Mouse (Mus musculus) G1E-ER4 (cell line): Measurements from ENCODE around the gene R3hdm4. TPM values are rescaled to one million over a fixed set of nuclear protein-coding genes. Genes with fewer than 3 reads are reported as not detected.

Experiments used
- GATA1 ChIP-seq: IDR thresholded peaks from one replicate; pipeline ENCODE4 v1.8.0; 2012; ENCODE audit warnings: low read length, inconsistent platforms
- polyA plus RNA-seq: library from polyadenylated mRNA; stranded (reverse); fragments of >175 nt; gene quantifications from 2 replicates; pipeline ENCODE4 v1.2.3, GENCODE M21; 2012

The R3hdm4 gene
- polyA plus RNA-seq, 1 experiment = 234 TPM

DNA sequence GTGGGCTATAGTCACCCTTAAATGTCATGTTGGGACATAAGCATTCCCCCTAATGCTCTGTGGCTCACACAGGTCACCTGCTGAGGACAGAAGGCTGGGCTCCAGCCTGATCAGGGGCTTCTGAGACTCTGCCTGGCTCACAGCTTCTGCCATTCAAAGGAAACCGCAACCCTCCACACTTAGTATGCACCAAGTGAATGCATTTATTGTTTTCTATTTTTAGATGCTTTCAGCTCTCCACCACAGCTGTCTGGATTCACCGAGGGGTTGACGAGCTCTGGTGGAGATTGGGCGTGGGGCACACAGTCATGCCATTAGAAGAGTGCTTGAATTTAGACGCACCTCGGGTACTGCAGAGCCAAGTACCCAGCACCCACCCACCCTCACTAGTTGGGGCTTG is 47.7 kb downstream of the R3hdm4 start:
- no peak for TF ChIP-seq GATA1

DNA sequence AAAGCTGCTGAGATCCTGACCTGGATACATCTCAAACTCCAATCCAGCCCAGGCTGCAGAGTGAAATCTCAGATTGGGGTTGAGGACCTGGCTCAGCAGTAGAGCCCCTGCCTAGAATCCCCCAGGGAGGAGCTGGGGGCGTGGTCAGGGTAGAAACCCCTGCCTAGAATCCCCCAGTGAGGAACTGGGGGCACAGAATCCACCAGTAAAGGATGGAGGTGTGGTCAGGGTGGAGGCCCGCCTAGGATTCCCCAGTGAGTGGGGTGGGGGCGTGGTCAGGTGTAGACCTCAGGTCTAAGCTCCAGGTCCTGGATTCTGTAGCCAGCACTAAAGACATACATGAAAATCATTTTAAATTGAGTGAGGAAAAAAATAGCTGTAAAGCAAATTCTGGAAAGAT is 48.1 kb downstream of the R3hdm4 start:
- TF ChIP-seq GATA1 = no peak

DNA sequence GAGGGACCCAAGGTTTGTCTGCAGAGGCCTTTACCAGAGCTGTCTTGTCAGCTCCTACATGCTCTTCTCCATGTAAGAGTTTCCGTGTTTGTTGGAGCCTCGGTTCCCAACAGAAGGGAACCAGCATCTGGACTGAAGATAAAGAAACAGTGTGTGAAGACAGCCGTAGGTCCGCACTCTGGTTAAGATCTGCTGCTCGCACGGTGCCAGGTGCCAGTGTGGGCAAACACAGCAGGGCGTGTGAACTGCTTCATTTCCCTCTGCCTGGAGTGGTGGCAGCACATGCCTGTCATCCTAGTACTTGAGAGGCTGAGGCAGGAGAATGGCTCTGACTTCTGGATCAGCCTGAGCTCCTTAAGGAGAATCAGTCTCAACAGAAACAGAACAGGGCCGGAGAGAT is 49.2 kb downstream of the R3hdm4 start:
- TF ChIP-seq GATA1 = no peak

DNA sequence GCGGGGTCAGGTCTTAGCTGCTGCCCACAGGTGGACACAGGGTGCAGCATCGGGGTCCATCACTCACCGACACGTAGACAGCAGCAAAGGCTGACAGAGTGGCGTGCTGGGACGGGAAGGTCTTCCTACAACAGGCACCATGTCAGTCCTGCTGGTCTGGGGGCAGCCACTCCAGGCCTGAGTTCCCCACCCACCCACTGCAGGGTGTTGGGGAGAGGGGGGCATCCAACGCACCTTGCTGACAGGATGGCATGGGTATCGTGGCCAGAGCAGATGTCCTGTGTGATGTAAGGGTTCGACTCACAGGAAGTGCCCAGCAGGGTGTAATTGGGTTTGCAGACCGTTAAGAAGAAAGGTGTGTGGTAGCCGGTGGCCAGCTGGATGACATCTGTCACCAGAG is 54.4 kb downstream of the R3hdm4 start:
- TF ChIP-seq GATA1 = no peak

DNA sequence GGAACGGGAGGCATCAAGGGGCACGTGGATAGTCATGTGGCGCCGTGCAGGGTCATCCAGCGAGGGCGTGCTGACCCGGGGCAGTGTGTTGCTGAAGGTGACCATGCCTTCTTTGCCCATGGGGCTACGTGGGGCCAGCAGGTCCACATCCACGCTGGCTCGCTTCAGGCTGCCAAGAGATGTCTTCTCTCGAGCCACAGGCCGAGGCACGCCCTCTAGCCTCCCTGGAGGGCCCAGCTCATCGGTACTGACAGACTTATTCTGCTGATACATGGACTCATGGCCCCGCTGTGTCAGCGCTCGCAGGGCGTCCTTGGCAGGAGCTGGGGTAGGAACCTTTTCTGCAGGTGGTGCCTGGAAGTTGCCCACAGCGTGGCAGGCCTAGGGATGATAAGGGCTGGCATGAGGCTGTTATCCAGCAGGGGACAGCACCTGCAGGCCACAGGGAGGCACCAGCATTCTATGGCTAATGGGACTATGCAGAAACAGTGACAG is 55.2 kb downstream of the R3hdm4 start:
- TF ChIP-seq GATA1 = no peak

DNA sequence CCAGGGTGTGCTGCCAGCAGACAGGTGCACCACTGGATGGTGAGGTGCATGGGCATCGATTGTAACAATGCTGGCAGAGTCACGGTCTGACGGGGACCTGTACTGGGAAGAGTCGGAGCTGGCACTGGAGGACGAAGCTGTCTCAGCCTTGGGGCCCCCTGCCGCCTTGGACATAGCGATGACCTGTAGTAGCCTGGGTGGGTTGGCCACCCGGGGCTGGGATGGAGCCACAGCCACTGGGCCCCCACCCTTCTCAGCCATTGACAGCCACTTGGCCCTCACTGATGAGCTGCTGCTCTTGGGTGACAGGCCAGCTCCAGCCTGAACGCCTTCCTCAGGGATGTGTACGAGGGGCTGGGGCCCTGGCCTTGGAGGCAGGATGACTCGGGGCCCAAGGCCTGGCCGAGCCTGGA is 55.8 kb downstream of the R3hdm4 start:
- no peak for TF ChIP-seq GATA1

DNA sequence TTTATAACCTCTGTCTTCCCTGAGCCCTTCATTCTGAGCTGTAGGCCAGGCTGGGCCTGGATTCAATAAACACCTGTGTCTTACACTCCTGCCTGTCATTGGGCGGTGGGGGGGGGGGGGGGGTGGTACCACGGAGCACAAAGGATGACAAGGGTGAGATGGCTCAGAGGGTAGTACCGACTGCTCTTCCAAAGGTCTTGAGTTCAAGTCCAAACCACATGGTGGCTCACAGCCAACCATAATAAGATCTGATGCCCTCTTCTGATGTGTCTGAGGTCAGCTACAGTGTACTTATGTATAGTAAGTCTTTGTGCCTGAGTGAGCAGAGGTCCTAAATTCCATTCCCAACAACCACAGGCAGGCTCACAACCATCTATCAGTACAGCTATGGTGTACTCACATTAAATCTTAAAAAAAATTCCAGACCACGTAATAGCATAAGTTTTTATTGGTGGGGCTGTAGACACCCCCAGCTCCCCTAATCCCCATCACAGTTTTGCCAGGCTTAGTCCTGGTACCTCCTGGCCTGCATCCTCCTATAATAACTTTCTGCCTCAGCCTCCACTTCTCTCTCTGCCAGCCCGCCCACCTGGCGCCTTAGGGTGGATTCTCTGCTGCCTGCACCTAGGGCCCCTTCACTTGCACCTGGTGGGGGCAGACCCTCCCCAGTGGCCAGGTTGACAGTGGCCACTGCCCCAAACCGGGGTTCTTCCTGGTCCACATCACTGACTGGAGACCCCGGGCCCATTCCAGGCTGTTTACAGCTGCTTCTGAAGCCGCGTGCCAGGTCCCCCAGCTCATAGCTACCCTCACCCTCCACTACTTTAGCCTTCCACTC is 56.4 kb downstream of the R3hdm4 start:
- TF ChIP-seq GATA1 = no peak

DNA sequence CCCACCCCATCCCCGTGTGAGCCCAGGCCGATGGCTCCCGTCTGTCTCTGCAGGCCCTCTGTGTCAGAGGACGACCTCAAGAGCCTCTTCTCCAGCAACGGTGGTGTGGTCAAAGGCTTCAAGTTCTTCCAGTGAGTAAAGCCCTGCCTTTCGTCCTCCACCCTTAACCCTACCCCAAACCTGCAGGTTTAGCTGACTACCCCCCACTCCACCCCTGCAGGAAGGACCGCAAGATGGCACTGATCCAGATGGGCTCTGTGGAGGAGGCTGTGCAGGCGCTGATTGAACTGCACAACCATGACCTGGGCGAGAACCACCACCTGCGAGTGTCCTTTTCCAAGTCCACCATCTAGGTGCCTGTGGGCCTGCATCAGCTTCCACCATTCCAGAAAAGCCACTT is 58.1 kb downstream of the R3hdm4 start:
- TF ChIP-seq GATA1 = no peak

DNA sequence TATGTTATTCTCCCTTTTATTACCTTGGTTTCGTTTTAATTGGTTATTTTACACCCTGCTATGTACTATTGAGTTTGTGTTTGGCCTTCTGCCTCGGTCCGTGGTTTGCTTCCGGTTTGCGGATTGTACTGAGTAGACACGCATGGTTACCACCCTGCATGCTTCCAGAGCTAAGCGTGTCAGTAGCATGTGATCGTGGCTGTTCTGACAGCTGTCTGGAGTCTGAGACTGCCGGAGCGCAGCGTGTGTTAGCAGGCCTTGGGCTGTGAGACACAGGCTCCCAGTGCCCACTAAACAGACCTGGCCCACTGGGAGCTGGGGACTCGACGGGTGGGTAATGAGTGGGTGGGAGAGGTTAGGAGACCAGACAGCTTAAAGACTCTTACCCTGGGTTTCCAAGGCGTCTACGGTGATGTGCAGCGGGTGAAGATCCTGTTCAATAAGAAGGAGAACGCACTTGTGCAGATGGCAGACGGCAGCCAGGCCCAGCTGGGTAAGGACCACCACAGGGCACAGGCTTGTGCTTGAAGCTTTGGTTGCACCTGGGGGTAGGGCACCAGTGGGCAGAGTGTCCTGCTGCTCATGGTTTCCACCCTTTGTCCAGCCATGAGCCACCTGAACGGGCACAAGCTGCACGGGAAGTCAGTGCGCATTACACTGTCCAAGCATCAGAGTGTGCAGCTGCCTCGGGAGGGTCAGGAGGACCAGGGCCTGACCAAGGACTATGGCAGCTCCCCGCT is 58.8 kb downstream of the R3hdm4 start:
- no peak for TF ChIP-seq GATA1

DNA sequence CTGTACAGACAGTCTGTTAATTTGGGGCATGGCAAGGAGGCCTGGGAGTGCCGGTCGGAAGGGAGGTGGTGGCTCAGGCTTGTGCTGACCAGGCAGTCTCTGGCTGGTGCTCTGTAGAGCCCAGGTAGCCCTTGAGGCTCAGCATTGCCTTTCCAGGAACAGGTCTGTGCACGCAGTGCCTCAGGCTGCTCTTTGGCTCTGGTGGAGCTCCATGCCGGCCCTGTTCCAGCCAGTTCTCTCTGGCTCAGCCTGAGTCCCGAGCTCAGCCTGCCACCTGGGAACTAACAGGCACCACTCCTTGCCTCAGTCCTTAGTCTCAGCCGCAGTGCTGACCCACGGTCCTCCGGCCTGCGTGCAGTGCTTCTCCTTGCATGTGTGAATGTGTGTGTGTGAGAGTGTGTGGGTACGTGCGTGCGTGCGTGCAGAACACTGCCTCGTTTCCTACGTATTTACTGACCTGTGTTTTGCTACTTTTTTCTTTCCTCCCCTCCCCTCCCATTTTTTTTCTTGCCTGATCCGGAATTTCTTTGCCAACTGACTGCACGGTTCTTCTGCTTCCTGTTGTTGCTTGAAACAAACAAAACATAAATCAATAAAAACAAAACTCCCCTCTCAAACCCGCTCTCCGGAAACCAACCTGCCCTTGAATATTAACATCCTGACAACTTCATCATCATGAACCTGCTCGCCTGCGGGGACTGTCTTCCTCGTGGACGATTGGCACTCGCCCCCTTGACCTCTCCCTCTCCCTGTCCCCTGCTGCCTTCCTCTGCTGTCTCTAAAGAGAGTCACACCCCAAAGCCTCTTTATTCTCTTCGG is 59.6 kb downstream of the R3hdm4 start:
- TF ChIP-seq GATA1 = no peak

DNA sequence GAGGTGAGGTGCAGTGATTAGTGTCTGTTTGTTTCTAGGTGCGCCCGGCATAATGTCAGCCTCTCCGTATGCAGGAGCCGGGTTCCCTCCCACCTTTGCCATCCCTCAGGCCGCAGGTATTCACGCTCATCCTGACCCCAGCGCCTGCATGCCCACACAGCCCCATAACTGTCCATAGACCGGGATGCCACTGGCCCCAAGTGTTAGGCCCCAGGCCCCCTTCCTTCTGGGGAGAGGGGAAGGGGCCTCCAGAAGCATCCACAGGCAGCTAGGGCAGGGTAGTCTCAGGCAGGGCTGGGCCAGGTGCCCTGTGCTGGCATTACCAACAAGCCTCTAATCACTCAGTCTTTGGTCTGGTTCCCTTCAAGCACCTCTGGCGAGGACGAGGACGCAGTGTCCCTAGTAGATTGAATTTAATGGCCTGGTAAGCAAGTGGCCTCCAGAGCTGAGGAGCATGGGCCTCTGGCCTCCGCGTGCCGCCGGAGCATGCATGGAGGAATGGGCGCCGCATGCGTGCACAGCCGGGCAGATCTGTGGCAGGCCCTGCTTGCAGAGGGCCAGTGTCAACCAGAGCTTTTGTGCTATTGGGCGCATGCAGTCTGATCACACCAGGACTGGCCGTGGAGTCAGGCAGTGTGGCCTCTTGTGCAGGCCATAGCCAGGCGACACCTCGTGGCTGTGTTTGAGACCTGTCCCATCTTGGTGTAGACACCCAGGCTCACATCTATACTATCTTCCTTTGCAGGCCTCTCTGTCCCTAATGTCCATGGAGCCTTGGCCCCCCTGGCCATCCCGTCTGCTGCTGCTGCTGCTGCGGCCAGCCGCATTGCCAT is 60.7 kb downstream of the R3hdm4 start:
- no peak for TF ChIP-seq GATA1

Other genes starting within 250 kb of the R3hdm4 start
- gene Cdc34, start 239.0 kb downstream of the R3hdm4 start, polyA plus RNA-seq = 540 and 646 TPM in 2 replicates
- gene Gzmm, start 232.2 kb downstream of the R3hdm4 start, polyA plus RNA-seq = 0.25 and 0.30 TPM in 2 replicates
- 834 and 1,207 TPM in 2 replicates for gene Bsg, start 216.7 kb downstream of the R3hdm4 start, polyA plus RNA-seq
- 0.49 and 0.78 TPM in 2 replicates for gene Hcn2, start 204.6 kb downstream of the R3hdm4 start, polyA plus RNA-seq
- gene Polrmt, start 174.6 kb downstream of the R3hdm4 start, polyA plus RNA-seq = 52.0 and 53.1 TPM in 2 replicates
- not detected in 2 replicates for gene Fgf22, start 166.1 kb downstream of the R3hdm4 start, polyA plus RNA-seq
- 373 and 414 TPM in 2 replicates for gene Rnf126, start 154.3 kb downstream of the R3hdm4 start, polyA plus RNA-seq
- 0.06 and 0.11 TPM in 2 replicates for gene Fstl3, start 143.9 kb downstream of the R3hdm4 start, polyA plus RNA-seq
- not detected in 2 replicates for gene Prss57, start 130.2 kb downstream of the R3hdm4 start, polyA plus RNA-seq
- 0.82 and 1.2 TPM in 2 replicates for gene Palm, start 127.6 kb downstream of the R3hdm4 start, polyA plus RNA-seq
- gene Misp, start 100.2 kb downstream of the R3hdm4 start, polyA plus RNA-seq = not detected in 2 replicates
- 1,266 and 1,318 TPM in 2 replicates for gene Ptbp1, start 66.8 kb downstream of the R3hdm4 start, polyA plus RNA-seq
- gene Prtn3, start 46.7 kb downstream of the R3hdm4 start, polyA plus RNA-seq = 0.38 TPM in 1 of 2 replicates, not detected in the other
- gene Plppr3, start 46.6 kb downstream of the R3hdm4 start, polyA plus RNA-seq = not detected in 2 replicates
- not detected in 2 replicates for gene Elane, start 35.0 kb downstream of the R3hdm4 start, polyA plus RNA-seq
- not detected in 2 replicates for gene Cfd, start 30.4 kb downstream of the R3hdm4 start, polyA plus RNA-seq
- gene Med16, start 12.3 kb downstream of the R3hdm4 start, polyA plus RNA-seq = 64.2 and 66.0 TPM in 2 replicates
- not detected in 2 replicates for gene Gm26602, start 10.4 kb downstream of the R3hdm4 start, polyA plus RNA-seq
- 0.53 and 0.82 TPM in 2 replicates for gene Kiss1r, start 4.2 kb downstream of the R3hdm4 start, polyA plus RNA-seq
- gene Arid3a, start 5.8 kb upstream of the R3hdm4 start, polyA plus RNA-seq = 99.9 and 103 TPM in 2 replicates
- gene Wdr18, start 38.9 kb upstream of the R3hdm4 start, polyA plus RNA-seq = 85.4 and 95.5 TPM in 2 replicates
- gene Grin3b, start 49.5 kb upstream of the R3hdm4 start, polyA plus RNA-seq = 0.05 and 0.08 TPM in 2 replicates
- gene Tmem259, start 63.1 kb upstream of the R3hdm4 start, polyA plus RNA-seq = 308 and 394 TPM in 2 replicates
- 11.4 and 12.4 TPM in 2 replicates for gene Cnn2, start 67.4 kb upstream of the R3hdm4 start, polyA plus RNA-seq
- gene Abca7, start 75.3 kb upstream of the R3hdm4 start, polyA plus RNA-seq = 23.5 and 25.3 TPM in 2 replicates
- gene Arhgap45, start 95.4 kb upstream of the R3hdm4 start, polyA plus RNA-seq = 160 and 189 TPM in 2 replicates
- 180 and 263 TPM in 2 replicates for gene Polr2e, start 118.6 kb upstream of the R3hdm4 start, polyA plus RNA-seq
- 1,603 and 2,372 TPM in 2 replicates for gene Gpx4, start 126.0 kb upstream of the R3hdm4 start, polyA plus RNA-seq
- gene Sbno2, start 184.4 kb upstream of the R3hdm4 start, polyA plus RNA-seq = 41.3 and 41.5 TPM in 2 replicates
- 140 and 143 TPM in 2 replicates for gene Stk11, start 194.6 kb upstream of the R3hdm4 start, polyA plus RNA-seq
- gene Atp5d, start 217.4 kb upstream of the R3hdm4 start, polyA plus RNA-seq = 1,550 and 1,866 TPM in 2 replicates
- 53.6 and 59.0 TPM in 2 replicates for gene Cbarp, start 219.6 kb upstream of the R3hdm4 start, polyA plus RNA-seq
- 227 and 254 TPM in 2 replicates for gene Midn, start 227.1 kb upstream of the R3hdm4 start, polyA plus RNA-seq
- gene Cirbp, start 244.8 kb upstream of the R3hdm4 start, polyA plus RNA-seq = 54.3 and 62.8 TPM in 2 replicates